Mouse (Mus musculus) heart, embryonic 11.5 days (tissue): ENCODE measurements around the gene Prol1. TPM values are rescaled to one million over a fixed set of nuclear protein-coding genes. Genes with fewer than 3 reads are reported as not detected.

Source experiments
- polyA plus RNA-seq: library from polyadenylated mRNA; unstranded; fragments of >200 nt; fragmentation: Nextera tagmentation; extraction: Ambion mirVana; gene quantifications from 2 replicates; pipeline ENCODE4 v1.2.1, GENCODE M21; 2014

The Prol1 gene
- polyA plus RNA-seq, 1 experiment from 2014 or later: not detected

Other genes with a start within 250 kb of the Prol1 start
- gene Smr2, start 230.8 kb upstream of the Prol1 start, polyA plus RNA-seq: not detected in 2 replicates
- not detected in 2 replicates for gene Gm11116, start 205.8 kb upstream of the Prol1 start, polyA plus RNA-seq
- gene Gm11115, start 163.2 kb upstream of the Prol1 start, polyA plus RNA-seq: not detected in 2 replicates
- not detected in 2 replicates for gene Gm7714, start 48.4 kb upstream of the Prol1 start, polyA plus RNA-seq
- gene Amtn, start 58.8 kb downstream of the Prol1 start, polyA plus RNA-seq: not detected in 2 replicates
- not detected in 2 replicates for gene Ambn, start 138.7 kb downstream of the Prol1 start, polyA plus RNA-seq
- gene Enam, start 170.7 kb downstream of the Prol1 start, polyA plus RNA-seq: not detected in 2 replicates
- gene Jchain, start 210.6 kb downstream of the Prol1 start, polyA plus RNA-seq: 0.21 TPM in 1 of 2 replicates, not detected in the other
- gene Utp3, start 237.2 kb downstream of the Prol1 start, polyA plus RNA-seq: 52.7 and 55.6 TPM in 2 replicates
- gene Rufy3, start 247.7 kb downstream of the Prol1 start, polyA plus RNA-seq: 13.0 and 15.0 TPM in 2 replicates